Mouse (Mus musculus): ENCODE measurements around the gene Col9a2.
A peak's percentile ranks its signal among the peaks of the same experiment; 100 is the strongest.

The Col9a2 gene

DNA sequence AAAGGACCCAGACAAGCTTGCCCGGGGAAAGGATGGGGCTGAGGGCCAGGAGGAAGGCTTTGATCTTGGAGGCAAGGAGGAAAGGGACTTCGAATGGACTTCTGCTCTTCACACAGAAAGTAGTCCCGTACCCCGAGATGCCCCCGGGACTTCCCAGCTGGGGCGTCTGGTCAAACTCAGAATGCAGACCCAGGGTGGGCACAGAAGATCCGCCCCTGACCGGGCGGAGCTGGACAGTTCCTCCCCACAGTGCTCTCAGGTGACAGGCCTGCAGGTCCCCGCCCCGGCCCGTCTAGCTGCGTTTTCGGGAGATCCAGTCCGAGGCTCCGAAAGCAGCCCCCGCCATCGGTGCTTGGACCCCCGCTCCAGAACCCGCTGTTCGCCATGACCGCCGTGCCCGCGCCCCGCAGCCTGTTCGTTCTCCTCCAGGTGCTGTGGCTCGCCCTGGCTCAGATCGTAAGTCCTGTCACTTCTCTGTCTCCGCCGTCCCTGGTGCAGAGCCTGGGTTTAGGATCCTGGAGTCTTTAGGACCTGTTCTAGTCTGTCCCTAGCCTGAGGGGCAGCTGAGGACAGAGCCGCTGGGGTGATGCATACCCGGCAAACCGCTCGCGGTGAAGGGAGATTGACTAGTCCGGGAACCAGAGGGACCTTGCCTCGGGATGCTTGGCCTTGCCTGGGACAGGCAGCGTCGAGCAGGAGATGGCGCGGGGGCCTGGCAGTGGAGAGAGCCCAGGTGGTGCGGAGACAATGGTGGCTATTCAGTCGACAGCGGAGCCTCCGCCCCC is at the start of gene Col9a2:
TSS of gene Col9a2 (plus strand) at position 55 of the 785 bp plus-strand sequence.
- DNase-seq (ENCODE audit: low spot score in 2 of 2) = no peak

DNA sequence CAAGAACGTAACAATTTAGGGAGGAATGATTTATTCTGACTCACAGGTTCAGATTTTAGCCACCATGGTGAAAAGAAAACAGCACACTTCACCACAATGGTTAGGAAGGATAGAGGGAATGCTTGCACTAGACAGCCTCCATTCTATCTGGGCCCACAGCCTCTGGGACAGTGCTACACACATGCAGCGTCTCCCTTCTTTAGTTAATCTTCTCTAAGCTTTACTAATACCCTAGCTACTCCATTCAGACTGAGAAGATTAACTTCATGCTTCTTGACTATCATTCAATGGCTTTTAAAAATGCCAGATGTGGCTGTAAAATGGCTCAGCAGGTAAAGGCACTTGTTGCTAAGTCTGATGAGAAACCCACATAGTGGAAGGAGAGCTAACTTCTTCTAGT is 46.9 kb upstream of the Col9a2 start:
- no peak for DNase-seq (ENCODE audit: low spot score in 2 of 2)

DNA sequence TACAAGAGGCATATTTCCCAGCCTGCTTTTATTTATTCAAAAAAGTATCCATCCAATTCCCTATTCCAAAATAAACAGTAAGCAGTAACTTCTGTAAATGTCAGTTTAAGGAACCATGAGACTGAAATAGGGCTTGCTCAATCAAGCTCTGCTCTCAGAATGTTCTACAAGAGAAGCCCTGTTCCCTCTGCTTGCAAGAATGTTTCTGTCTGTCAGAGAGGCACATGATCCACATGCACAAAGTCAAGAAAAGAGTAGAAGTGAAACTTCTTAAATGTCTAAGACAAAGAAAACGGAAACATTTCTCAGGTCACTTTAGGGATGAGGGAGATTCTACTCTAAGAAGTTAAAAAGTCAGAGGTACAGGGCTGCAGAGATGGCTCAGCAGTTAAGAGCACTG is 46.2 kb upstream of the Col9a2 start:
- DNase-seq (ENCODE audit: low spot score in 2 of 2) = no peak

DNA sequence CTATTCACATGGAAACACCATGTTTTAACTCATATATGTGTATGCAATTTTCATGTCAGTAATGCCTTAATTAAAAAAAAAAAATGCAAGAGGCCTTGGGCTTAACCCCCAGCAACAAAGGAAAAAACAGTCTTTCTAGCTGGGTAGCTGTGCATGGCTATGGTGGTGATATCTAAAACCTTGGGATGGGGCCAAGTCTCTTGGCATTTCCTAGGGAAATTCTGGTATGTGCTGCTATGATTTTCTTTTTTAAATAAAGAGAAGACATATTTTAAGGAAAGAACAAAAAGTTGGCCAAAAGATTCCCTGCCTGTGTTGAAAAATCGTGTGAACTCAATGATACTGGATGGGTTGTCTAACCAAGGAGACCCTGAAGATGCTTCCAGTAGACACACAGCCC is 43.3 kb upstream of the Col9a2 start:
- DNase-seq (ENCODE audit: low spot score in 2 of 2) = no peak

DNA sequence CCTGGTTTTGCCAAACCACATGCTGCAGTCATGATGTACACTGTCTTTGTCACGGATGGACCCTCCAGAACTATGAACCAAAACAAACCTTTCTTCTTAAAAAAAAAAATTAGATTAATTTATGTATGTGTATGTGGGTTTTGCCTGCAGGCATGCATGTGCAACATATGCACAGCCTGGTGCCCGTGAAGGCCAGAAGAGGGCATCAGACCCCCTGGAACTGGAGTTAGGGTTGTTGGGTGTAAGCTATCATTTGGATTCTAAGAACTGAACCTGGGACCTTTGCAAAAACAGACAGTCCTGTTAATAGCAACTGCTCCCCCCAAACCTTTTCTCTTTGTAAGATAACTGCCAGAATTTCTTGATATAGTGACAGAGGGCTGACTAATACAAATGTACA is 38.1 kb upstream of the Col9a2 start:
- no peak for DNase-seq (ENCODE audit: low spot score in 2 of 2)

DNA sequence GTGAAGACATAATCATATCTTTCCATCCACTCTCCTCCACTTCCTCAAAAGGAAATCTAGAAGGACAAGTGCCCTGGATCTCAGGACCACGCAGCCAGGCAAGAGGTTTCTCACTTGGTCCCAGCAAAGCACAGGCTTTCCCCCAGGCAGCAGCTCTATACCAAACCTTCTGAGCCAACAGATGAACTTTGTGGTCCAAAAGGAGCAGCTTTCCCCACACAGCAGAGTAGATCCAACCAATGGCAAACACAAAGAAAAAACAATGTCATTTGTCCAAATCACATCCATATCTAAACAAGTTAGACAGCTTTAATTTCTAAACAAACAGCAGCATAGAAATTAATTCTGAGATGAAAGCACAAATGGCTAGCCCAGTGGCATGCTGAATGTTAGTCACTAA is 37.5 kb upstream of the Col9a2 start:
- no peak for DNase-seq (ENCODE audit: low spot score in 2 of 2)

DNA sequence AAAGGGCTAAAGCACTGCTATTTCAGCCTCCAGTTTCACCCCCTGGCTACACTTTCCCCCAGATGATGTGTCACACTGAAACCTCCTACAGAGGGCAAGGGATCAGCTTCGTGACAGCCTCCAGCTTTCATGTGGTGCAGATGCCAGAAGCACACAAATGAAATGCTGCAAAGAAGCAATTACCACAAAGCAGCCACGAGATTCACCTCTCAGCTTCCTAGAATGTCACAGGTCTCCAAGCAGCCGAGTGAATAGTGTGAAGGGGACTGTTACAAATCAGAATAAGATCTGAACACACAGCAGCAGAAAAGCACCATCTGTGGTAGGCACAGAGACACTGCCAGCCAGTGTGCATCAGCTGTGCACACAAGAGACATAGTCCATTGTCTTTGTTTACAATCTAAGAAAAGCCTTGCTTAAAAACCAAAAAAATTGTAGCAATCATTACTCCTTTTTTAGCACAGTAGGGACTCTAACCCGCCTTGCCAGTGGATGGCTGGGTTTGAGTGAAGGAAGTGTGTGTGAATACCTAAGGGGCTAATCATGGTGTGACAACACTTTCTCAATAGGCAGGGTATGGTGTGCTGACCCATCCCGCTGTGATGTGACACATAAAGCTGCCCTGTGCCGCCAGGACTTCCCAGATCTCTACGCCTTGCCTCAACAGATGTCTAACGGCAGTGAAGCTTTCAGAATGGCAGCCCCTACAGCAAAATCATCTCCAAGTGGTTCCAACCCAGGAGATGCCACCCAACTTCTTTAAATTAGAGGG is 36.6 kb upstream of the Col9a2 start:
- DNase-seq (ENCODE audit: low spot score in 2 of 2) = no peak

DNA sequence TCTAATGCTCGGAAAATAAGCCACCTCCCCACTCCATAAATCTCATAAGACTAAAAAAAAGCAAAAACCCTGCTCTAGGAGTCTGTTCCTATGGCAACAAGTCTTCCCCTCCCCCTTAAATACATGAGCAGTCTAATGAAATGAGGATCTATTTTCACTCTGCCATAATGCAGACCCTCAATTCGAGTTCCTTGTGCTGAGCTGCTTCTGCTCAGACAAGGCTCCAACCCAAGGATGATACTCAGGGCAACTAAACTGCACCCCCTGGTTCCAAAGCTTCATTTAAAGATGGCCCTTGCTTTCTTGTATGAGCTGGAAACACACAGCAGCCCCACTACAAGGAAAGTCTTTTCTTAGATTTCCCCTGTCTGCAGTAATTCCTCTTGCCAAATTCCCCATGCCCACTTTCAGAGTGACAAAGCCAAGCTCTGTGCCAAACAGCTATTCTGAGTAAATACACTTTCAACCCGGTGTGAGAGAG is 35.5 kb upstream of the Col9a2 start:
- no peak for DNase-seq (ENCODE audit: low spot score in 2 of 2)

DNA sequence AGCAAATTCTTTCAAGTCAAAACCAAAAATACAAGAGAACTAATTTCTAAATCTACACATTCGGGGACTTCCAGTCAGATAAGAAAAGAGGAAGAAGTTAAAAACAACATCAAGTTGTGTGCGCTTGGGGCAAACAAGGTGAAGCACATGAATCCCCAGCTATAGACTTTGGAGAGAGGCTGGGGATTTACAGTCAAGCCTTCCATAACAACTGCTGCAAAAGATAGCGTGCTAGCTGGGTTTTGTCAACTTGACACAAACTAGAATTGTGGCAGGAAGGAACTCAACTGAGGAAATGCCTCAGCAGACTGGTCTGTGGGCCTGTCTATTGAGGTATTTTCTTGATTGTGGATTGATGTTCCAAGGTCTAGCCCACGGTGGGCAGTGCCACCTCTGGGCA is 34.5 kb upstream of the Col9a2 start:
- no peak for DNase-seq (ENCODE audit: low spot score in 2 of 2)

DNA sequence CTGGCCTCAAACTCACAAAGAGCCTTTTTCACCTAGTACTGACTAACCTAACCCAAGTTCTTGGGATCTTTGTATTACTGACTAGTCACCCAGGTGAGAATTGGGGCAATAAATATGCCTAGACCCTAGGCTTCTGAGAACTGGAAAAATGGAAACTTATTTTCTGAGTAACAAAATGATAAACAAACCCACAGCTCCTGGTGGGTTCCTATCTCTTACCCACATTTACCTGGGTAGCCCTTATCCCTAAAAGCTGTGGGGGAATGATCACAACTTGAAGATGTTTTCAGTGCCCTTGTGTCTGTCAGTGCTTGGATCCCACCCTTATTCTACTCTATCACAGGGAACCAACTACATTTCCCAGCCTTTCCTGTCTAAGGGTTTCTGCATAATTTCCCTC is 32.2 kb upstream of the Col9a2 start:
- DNase-seq (ENCODE audit: low spot score in 2 of 2) = no peak

DNA sequence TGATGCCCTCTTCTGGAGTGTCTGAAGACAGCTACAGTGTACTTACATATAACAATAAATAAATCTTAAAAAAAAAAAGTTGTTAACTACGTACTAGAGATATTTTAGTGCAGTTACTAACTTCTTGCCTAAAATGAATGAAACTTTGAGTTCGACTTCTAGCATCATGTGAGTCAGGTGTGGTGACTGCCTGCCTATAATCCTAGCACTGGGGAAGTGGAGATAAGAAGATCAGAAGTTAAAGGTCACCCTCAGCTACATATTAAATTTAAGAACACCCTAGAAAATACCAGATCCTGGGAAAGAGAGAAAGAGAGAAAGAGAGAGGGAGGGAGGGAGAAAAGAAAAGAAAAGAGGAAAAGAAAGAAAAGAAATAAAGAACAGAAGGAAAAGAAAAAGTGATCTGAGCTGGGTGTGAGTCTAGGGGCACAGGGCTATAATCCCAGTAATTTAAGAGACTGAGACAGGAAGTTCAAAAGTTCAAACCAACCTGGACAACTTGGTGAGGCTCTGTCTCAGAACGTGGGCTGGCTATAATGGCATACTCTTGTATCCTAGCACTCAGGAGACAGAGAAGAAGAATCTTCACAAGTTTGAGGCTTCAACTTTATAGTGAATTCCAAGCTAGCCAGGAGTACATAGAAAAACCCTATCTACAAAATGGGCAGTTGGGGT is 31.0 kb upstream of the Col9a2 start:
- no peak for DNase-seq (ENCODE audit: low spot score in 2 of 2)

DNA sequence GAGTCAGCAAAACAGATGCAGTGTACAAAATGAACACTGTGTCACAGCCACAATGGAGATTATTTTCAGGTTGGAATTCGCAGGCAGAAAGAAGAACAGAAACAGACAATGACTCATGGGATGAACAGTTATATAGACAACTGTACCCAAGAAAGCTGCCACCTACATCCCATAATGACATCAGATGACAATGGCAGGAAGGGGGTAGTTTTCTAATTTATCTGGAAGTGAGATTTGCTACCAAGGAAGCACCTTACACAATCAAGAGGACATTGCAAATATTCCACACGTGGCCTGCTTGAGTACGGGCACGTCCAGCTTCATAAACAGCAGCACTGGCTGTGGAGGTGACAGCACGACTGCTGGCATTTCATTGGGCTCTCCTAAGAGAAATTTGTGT is 30.0 kb upstream of the Col9a2 start:
- DNase-seq (ENCODE audit: low spot score in 2 of 2) = no peak

DNA sequence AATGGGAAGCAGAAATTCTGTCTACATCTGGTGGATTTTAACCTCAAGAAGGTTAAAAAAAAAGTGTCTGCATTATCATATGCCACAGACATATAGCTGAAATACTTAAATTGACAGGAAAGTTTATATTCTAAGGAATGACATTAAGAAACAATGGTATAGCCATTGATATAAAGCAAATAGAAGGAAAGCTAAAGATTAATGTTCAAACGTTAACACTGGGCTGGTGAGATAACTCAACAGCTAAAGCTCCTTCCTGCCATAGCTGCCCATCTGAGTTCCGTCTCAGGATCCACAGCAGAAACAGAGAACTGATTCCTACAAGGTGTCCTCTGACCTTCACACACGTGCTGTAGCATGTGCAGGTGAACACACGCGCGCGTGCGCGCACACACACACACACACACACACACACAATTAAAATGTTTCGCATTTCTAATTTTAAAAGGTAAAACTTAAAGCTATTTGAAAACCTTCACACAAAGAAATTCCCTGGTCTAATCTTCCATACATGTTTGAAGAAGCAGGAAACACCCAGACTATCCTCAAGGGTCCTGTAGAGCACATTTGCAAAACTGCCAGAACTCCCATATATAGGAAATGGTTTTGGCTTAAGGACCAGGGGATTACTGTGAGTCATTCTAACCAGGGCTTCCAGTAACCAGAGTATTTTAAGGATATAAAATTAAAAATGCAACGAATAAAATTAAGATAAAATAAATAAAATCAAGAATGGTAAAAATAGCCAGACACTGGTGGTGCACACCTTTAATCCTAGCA is 28.2 kb upstream of the Col9a2 start:
- DNase-seq (ENCODE audit: low spot score in 2 of 2) = no peak

DNA sequence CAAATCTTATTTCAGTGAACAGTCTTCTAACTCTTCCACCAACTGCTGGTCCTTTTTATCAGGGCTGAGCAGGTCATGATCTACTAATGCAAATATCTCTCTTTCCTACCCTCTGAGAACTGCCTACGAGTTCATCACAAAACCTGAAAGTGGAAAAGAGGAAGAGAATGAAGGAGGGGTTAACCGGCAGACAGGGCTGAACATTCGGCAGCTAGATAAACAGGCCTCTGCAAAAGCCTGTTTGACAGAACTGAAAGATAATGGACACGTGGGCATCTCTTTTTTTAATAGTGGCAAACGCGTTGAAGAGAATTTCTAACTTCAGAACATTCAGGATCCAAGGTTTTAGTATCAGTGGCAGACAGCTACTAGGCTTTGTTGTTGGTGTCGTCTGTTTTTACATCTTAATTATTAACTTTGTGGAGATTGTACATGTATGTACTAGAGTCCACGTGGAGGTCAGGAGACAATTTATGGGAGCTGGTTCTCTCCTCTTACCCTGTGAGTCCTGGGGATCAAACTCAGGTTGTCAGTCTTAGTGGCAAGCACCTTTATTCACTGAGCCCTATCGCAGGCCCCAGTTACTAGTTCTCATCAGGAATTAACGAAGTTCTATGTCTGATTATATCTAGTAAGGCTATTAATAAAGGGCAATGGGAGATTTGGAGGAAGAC is 24.5 kb upstream of the Col9a2 start:
- no peak for DNase-seq (ENCODE audit: low spot score in 2 of 2)

DNA sequence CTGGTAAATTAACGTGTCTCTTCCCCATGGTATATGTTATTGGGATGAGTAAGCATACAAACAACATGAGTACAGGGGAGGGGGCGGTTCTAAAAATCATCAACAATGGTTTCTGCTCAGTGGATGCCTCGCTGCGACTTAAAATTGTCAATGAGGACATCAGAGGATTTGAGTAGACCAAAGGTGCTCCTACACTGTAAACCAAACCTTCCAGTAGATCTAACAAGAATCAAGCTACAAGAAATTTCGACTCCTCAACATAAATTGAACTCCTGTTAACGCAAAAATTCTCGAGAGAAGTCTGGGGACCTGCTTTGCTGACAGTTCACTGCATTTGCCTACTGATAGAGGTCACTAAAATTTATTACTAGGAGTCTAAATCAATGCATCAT is 23.9 kb upstream of the Col9a2 start:
- DNase-seq (ENCODE audit: low spot score in 2 of 2) = no peak

DNA sequence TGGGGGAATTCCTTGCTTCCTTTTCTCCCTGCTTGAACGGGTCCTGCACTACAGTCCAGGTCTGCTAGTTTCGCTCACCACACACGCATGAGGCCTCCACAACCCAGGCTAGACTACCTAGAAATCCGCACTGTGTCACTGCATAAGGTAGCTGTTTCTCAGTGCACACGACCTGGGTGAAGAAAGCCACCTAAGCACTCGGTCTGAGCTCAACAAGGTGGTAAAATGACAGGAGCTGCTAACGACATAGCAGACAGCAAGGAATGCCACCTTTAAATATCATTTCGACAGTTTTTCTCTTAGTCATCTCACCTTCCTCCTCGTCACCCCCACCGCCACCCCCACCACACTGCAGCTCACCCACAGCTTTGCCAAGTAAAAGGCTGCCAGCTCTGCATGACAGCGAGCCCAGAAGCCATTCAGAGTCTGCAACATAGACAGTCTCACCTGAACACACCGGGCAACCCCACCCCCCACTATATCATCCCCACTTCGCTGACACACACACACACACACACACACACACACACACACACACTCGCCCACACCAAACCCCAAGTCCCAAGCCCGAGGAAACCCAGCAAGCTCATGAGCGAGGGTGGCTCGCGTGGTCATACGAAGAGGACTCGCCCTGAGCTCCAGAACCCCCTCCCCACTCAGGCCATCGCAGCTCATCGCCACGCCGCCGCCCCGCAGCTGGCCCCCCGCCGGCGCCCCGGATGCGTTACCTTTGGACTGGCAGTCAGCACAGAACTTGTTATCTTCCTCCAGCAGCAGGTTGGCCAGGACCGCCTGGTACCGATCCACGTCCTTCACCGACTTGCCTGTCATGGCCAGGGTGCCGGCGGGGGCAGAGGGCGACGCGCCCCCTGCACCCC is 22.9 kb upstream of the Col9a2 start:
- DNase-seq (ENCODE audit: low spot score in 2 of 2) = peak in 1 of 2 experiments; percentile 30

DNA sequence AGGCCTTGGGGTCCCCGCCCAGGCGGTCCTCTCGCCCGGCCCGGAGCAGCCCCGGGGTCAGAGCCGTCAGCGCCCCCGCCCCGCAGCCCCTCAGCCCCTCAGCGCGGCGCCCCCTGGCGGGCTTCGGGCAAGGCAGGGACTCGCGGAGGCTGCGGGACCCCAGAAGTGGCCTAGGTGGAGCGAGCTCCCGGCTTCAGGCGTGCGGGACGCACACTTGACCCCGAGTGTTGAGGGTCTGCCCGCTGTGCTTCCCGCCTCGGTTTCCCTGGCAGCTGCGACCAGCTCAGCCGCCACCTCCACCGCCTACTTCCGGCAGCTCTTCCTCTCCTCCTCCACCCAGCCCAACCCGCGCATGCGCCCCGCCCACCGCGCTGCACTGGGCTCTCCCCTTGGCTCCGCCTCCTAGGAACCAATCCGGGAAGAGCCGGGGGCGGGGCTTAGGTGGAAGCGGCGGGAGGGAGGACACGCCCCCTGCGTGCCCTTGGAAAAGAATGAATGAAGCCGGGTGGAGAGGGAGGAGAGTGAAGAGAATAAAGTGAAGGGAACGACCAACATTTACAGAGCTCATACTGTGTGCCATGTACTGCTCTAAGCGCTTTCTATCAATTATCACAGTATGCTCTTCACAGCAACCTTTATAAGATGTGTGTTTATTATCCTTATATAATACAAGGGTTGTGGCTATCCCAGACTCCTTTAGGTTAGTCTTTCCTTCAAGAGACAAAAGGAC is 22.1 kb upstream of the Col9a2 start, which contains the start of gene Smap2:
TSS of gene Smap2 (minus strand) at position 320 of the 730 bp plus-strand sequence.
- DNase-seq (ENCODE audit: low spot score in 2 of 2) = peak; percentile 93 to 97

DNA sequence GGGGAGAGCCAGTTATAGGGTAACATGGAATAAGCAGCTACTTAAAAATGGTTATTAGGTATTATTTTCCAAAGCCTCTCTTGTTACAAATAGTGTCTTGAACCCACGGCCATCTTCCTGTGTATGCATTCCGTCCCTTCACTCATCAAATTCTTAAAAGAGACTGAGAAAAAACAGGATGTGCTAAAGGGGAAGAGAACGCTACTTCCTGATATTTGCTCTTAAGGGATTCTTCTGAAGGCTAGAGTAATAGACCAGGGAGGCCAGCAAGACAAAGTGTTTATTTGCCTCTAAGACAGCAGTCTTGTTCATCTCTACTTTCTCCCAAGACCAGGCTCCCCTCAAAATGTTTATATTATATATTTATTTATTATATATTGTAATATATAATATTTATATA is 20.9 kb upstream of the Col9a2 start:
- no peak for DNase-seq (ENCODE audit: low spot score in 2 of 2)

DNA sequence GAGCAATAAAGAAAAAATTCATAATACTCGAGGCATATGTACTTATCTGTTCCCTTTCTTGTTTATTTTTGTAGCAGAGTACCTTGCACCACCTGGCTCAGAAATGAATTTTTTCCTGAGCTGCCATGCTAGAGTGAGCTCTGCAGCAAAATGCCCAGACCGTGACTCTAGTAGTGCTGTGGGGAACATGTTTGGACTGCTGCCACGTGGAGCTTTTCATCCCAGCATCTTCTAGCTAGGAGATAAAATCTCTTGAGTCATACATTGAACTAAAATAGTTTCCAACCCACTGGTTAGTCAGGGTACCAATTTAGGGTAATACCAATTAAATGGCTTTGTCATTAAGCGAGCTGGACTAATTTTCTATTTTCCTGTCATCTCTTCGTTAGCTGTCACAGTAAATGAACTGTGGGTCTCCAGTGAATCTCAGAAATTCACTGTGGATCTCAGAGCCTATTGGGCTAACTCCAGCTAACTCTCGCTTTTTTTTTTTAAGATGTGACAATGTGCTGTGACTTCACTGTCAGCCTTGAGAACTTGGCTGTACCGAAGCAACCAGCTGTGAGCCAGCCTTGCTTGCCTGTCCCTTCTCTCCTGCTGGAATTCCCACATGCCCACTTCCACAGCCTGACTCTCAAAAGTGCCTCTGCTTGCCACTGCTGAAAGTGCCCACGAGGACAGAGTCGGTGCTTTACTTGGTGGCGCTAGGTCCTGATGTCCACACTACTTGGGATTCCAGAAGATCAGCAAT is 19.0 kb upstream of the Col9a2 start:
- no peak for DNase-seq (ENCODE audit: low spot score in 2 of 2)
